Mouse (Mus musculus): ENCODE measurements around the gene Mier1.

The Mier1 gene

GRCm38 (mm10) chr4:103171256-103171655 lies 57.1 kb downstream of the Mier1 start:
- no peak for DNase-seq

DNA sequence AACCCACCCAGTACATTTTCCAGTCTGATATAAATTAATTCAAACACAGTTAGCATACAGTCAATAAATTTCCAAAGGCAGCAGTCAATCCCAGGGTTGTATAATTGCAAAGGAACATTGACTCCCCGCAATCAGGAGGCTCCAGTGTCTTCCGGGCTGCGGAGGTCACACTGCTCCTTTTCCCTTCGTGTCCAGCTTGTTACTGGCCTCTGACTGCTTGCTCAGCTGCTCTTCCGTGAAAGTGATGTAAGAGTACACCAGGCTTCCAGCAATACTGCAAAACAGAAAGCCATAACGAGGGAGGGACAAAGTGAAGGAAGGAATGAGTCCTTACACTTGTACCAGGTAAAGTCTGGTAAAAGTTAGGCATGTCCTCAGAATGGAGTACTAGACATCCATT lies 59.3 kb downstream of the Mier1 start:
- DNase-seq: no peak

DNA sequence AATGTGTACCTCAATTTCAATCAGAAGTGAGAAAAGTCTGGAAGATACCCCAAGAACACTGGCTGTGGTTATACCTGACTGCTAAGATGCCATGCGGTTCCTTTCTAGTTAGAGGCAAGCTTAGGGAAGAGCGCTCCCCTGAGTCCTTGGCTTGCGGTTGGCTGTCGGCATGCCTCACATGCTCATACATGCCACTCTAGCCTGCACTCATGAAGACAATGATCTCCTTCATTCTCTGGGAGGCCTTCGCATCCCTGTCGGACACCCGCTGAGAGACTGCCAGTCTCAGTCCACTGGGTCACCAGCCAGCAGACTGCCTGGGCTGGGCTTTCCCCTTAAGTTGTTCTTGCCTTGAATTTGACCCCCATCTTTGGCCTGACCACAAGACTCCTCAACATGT lies 59.8 kb downstream of the Mier1 start:
- DNase-seq: no peak

- DNase-seq: no peak
Measured at GRCm38 (mm10) chr4:103177681-103178080, 63.5 kb downstream of the Mier1 start.

GRCm38 (mm10) chr4:103178635-103179318 lies 64.6 kb downstream of the Mier1 start:
- no peak for DNase-seq

DNA sequence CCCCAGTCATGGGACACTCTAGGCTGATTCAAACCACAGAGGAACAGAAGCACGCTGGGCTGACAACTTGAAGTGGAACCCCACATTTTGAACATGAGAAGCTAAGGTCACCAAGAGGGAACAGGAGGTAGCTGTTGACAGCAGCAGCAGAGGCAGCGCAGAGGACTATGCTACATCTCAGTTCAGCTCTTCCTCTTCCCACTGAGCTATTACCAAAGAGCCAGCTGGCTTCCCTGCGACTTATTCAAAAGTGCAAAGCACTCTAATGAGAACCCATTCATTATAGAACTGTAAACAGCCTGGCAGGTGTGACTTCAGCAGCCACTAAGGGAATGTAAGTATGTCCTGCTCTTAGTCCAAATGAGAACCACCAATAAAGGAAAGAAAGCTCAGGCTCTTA lies 65.4 kb downstream of the Mier1 start:
- no peak for DNase-seq

DNA sequence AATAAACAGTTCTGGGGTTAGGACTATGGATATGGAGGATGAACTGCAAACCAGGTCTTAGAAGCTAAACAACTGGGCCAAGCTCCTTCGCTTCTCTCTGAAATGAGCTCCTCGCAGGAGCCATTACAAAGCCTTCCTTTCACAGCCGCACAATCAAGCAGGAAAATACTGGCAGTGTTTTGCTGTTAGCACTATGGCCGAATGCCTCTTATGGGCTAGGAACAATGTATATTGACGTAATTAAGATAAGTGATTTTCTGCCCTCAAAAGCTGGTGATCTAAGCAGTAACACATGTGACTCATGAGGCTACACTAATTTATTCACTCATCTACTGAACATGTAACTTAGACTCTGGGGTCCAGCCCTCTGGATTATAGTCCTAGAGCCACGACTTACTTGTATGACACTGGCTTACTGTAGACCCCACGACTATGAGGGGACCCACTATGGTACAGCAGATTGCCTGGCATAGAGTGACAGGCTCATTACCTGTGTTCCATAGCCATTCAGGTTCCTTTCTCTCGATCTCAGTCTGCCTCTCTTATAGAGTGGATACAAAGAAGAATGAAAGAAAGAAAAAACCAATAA lies 66.2 kb downstream of the Mier1 start:
- no peak for DNase-seq

DNA sequence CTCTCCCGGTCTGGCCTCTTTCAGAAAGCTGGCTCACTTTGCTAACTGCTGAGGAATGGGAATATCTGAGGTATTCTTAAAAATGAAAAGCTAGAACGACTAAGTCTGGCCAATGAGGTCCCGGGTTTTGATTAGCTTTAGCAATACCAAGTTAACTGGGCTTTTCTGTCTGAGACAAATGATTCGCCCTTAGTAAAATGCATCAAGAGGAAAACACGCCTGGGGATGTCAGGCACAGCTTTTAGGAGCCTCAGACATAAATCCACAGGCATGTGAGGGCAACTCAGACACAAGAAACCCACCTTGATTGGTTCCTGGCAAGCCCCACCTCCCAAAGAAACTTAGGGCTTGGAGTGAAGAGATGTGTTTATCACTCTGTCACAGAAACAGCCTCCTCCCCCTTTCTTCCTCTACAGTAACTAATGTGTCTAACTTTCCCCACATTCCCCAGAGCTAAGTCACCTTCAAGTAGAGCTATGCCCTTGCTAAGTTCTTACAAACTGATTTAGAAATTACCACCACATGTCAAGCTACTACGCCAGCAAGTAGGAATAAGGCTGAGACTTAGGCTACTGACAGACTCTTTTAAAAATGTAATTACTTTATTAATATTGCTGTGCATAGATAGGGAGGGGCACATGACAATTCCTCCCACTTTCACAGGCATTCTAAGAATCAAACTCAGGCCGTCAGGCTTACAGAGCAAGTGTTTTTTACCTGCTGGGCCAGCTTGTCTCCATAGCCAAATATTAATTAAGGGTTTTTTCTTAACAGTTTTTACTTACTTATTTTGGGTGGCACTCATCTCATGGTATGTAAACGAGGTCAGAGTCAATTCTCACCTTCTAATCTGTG lies 74.8 kb downstream of the Mier1 start:
- no peak for DNase-seq

- no peak for DNase-seq
Measured at GRCm38 (mm10) chr4:103192421-103192820, 78.2 kb downstream of the Mier1 start.

DNA sequence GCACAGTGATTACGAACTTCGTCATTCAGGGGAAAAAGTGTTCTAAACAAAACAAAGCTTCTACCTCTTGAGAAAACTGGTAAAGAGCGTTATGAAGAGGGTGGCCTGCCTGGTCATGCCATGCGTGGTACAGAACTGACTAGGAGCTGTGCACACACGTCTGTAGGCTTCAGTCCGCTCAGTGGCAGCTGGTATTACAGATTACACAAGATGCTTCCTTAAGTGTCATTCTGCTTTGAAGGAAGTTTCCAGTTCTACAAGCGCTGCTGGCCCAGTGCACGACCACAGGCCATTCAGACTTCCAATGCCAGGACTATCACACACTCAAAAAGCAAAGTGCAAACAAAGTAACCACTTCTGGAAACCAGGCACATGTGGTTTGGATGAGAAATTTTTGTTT lies 83.2 kb downstream of the Mier1 start:
- no peak for DNase-seq

DNA sequence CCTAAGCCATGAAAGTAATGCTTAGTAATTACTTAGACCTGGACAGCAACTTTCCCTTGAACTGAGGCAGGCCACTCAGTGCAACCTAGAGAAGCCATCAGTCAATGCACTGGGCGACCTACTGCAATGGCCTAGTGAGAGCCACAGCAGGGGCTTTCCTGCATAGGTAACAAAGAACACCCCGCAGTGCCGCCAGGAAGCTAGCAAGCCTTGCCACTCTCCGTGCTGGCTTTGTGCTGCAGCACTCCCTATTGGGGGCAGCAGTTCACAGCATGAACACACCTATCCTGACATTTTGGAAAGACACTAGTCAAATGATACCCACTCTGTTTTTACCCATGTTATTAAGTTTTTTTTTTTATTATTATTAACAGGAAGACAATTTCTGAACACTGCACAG lies 84.9 kb downstream of the Mier1 start:
- DNase-seq: no peak

DNA sequence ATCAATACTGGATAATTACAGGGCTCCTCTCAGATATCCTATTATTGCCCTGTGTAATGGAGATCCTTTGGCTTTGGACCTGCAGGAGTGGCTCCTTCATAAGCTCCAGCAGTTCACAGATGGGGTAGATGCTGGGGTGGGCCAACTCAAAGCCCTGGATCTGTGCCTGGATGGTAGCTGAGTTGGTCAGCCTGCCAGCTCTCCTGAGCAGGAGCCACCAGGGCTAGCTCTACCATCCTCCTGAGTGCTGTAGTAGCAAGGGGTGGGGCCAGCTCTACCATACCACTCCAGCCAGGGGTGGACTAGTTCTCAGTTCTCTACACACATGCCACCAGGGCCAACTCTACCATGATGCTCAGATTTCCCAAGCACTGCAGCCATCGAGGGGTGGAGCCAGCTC lies 85.9 kb downstream of the Mier1 start:
- no peak for DNase-seq

- DNase-seq: no peak
Measured at GRCm38 (mm10) chr4:103203646-103204045, 89.5 kb downstream of the Mier1 start.

GRCm38 (mm10) chr4:103208553-103208952 lies 94.4 kb downstream of the Mier1 start:
- DNase-seq: no peak

- DNase-seq: no peak
Measured at GRCm38 (mm10) chr4:103213859-103214497, 99.8 kb downstream of the Mier1 start.

DNA sequence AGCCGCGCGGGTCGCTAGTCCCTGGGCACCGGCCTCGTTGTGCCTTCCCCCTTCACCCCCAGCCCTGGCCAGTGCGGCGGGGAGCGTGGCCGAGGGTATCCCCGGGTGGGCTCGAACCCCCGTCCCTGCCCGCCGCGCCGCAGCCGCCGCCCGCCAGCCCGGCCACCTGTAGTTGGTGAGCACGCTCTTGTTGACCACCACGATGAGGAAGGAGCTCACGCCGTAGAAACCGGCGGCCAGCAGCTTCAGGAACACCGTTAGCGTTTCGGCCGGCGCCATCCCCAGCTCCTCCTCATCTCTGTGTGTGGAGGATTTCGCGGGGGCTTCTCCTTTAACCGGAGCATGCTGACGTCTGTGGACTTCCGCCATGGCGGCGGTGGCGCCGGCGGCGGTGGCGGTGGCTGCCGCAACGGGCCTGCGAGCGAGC lies 100.3 kb downstream of the Mier1 start:
- DNase-seq: peak; percentile 73
